Mouse (Mus musculus): ENCODE measurements at regions not wholly inside any gene's neighbourhood (a gene's known extent, or its start where the extent isn't known, plus 50 kb on each side); places are given as distances from the start of the nearest gene placed in this dataset.

DNA sequence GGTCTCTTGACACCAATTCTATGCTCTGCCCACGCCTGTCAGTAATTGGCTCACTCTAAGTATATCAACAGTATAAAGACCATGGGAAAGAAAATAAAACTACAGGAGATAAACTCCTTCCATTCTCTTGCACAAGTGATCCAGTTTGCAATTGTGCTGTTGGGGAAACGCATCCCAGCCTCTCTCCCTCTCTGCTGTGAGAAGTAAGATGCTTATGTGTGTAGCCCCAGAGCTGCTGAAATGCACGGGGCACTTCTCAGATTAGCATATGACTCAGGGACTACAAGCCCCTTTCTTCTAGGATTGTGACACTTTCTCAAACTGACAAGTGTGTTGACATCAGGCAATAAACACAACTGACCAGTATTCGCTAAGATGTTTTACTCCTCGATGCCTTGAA lies 107.7 kb upstream of the Acvr2a start:
- TF ChIP-seq GATA1 (IDR thresholded peaks at IDR 0.05; ENCODE audit: borderline replicate concordance, low read length) (no peak), FLI1 (IDR thresholded peaks at IDR 0.05; ENCODE audit: low read length) (no peak)
